Mouse (Mus musculus): ENCODE data around the gene Gli3.

Gli3 gene

GRCm38 (mm10) chr13:15488065-15488464 lies 25.0 kb downstream of the Gli3 start:
- DNase-seq (ENCODE audit: low spot score in 2 of 2): no peak

- no peak for DNase-seq (ENCODE audit: low spot score in 2 of 2)
These were observed 32.8 kb downstream of the Gli3 start for GRCm38 (mm10) chr13:15495820-15496219.

- DNase-seq (ENCODE audit: low spot score in 2 of 2): no peak
These were observed 35.3 kb downstream of the Gli3 start for GRCm38 (mm10) chr13:15498338-15498737.

- DNase-seq (ENCODE audit: low spot score in 2 of 2): no peak
These were observed 47.9 kb downstream of the Gli3 start for GRCm38 (mm10) chr13:15510925-15511324.

- no peak for DNase-seq (ENCODE audit: low spot score in 2 of 2)
These were observed 50.1 kb downstream of the Gli3 start for GRCm38 (mm10) chr13:15513114-15513513.

GRCm38 (mm10) chr13:15514082-15514481 lies 51.0 kb downstream of the Gli3 start:
- peak; percentile 11 to 16 for DNase-seq (ENCODE audit: low spot score in 2 of 2)

GRCm38 (mm10) chr13:15517048-15517760 lies 54.2 kb downstream of the Gli3 start:
- DNase-seq (ENCODE audit: low spot score in 2 of 2): no peak

GRCm38 (mm10) chr13:15520353-15520752 lies 57.3 kb downstream of the Gli3 start:
- no peak for DNase-seq (ENCODE audit: low spot score in 2 of 2)

GRCm38 (mm10) chr13:15522153-15522552 lies 59.1 kb downstream of the Gli3 start:
- no peak for DNase-seq (ENCODE audit: low spot score in 2 of 2)

- DNase-seq (ENCODE audit: low spot score in 2 of 2): no peak
These were observed 61.2 kb downstream of the Gli3 start for GRCm38 (mm10) chr13:15524208-15524607.

GRCm38 (mm10) chr13:15526691-15527090 lies 63.7 kb downstream of the Gli3 start:
- no peak for DNase-seq (ENCODE audit: low spot score in 2 of 2)

- no peak for DNase-seq (ENCODE audit: low spot score in 2 of 2)
These were observed 68.5 kb downstream of the Gli3 start for GRCm38 (mm10) chr13:15531568-15531967.

- DNase-seq (ENCODE audit: low spot score in 2 of 2): no peak
These were observed 74.2 kb downstream of the Gli3 start for GRCm38 (mm10) chr13:15537206-15537605.

- DNase-seq (ENCODE audit: low spot score in 2 of 2): no peak
These were observed 74.6 kb downstream of the Gli3 start for GRCm38 (mm10) chr13:15537611-15538010.

GRCm38 (mm10) chr13:15538389-15538788 lies 75.4 kb downstream of the Gli3 start:
- DNase-seq (ENCODE audit: low spot score in 2 of 2): no peak

- no peak for DNase-seq (ENCODE audit: low spot score in 2 of 2)
These were observed 79.0 kb downstream of the Gli3 start for GRCm38 (mm10) chr13:15542053-15542452.

- no peak for DNase-seq (ENCODE audit: low spot score in 2 of 2)
These were observed 80.3 kb downstream of the Gli3 start for GRCm38 (mm10) chr13:15543169-15543887.

GRCm38 (mm10) chr13:15543888-15544640 lies 81.0 kb downstream of the Gli3 start:
- no peak for DNase-seq (ENCODE audit: low spot score in 2 of 2)

GRCm38 (mm10) chr13:15545346-15545896 lies 82.4 kb downstream of the Gli3 start:
- DNase-seq (ENCODE audit: low spot score in 2 of 2): peak; percentile 7 to 16

GRCm38 (mm10) chr13:15546258-15546657 lies 83.2 kb downstream of the Gli3 start:
- DNase-seq (ENCODE audit: low spot score in 2 of 2): no peak

GRCm38 (mm10) chr13:15549466-15549865 lies 86.4 kb downstream of the Gli3 start:
- no peak for DNase-seq (ENCODE audit: low spot score in 2 of 2)

- DNase-seq (ENCODE audit: low spot score in 2 of 2): no peak
These were observed 87.1 kb downstream of the Gli3 start for GRCm38 (mm10) chr13:15550027-15550602.

All from heart, adult 9 months (tissue).